ENCODE assay signal across 7 mouse cellular contexts in genomic region chr2:165880501-165881182, GRCm38 (mm10). TPM values are rescaled to one million over a fixed set of nuclear protein-coding genes. Genes with fewer than 3 reads are reported as not detected.
DNase-seq lines count a peak whose midpoint lies in the region; ATAC-seq and TF ChIP-seq lines count a peak whose summit lies in the region.

No protein-coding gene starts in this region.

- H3K4me3 ChIP-seq in cerebellum, adult 2 months (replicated peaks; ENCODE audit: insufficient read depth, low read depth, low read length) = no peak overlapping the region
- no peak overlapping the region for H3K4me3 ChIP-seq in forebrain, postnatal 0 days (ENCODE audit: low read depth, low read length)
- peak overlapping the region; percentile 20 for H3K4me3 ChIP-seq in hindbrain, embryonic 12.5 days
- peak overlapping the region; percentile 19 for H3K4me3 ChIP-seq in limb, embryonic 12.5 days (replicated peaks)
- H3K4me3 ChIP-seq in midbrain, embryonic 14.5 days (replicated peaks; ENCODE audit: low read depth, low read length) = peak overlapping the region; percentile 35

- no peaks in the 10 kb centered on the region for H3K27me3 ChIP-seq in cerebellum, adult 2 months (ENCODE audit: control insufficient read depth, insufficient read depth, low read length)
- no peaks in the 10 kb centered on the region for H3K27me3 ChIP-seq in forebrain, postnatal 0 days (ENCODE audit: insufficient read depth, low read length)
- no peaks in the 10 kb centered on the region for H3K27me3 ChIP-seq in hindbrain, embryonic 12.5 days
- H3K27me3 ChIP-seq in limb, embryonic 12.5 days = no peaks in the 10 kb centered on the region
- no peaks in the 10 kb centered on the region for H3K27me3 ChIP-seq in midbrain, embryonic 14.5 days (ENCODE audit: control insufficient read depth, insufficient read depth, low read length)

- WGBS in cerebellum, adult 2 months = 3% methylated on average over 15 of the region's 15 CpGs
- 6% methylated on average over 15 of the region's 15 CpGs for WGBS in forebrain, postnatal 0 days
- 4% methylated on average over 15 of the region's 15 CpGs for WGBS in hindbrain, embryonic 12.5 days
- 7% methylated on average over 15 of the region's 15 CpGs for WGBS in limb, embryonic 12.5 days
- 4% methylated on average over 15 of the region's 15 CpGs for WGBS in midbrain, embryonic 14.5 days

- no peak for ATAC-seq in forebrain, postnatal 0 days
- ATAC-seq in hindbrain, embryonic 12.5 days (ENCODE audit: low FRiP score) = no peak
- no peak for ATAC-seq in limb, embryonic 12.5 days (ENCODE audit: insufficient number of reproducible peaks, insufficient read depth, low FRiP score, low TSS enrichment, low read depth)
- ATAC-seq in midbrain, embryonic 14.5 days (ENCODE audit: low FRiP score, low TSS enrichment) = no peak

- no peaks in the 10 kb centered on the region for H3K9me3 ChIP-seq in forebrain, postnatal 0 days (ENCODE audit: low read length)
- H3K9me3 ChIP-seq in hindbrain, embryonic 12.5 days (replicated peaks) = no peaks in the 10 kb centered on the region
- no peaks in the 10 kb centered on the region for H3K9me3 ChIP-seq in limb, embryonic 12.5 days
- H3K9me3 ChIP-seq in midbrain, embryonic 14.5 days (ENCODE audit: control insufficient read depth, low read length) = no peaks in the 10 kb centered on the region

- 0 out of 2 replicates have a peak, but pooled peaks have one; percentile 41 for TF ChIP-seq POLR2A in cerebellum, adult 2 months (IDR thresholded peaks at IDR 0.05; ENCODE audit: borderline replicate concordance, insufficient read depth, low read length)

- peak overlapping the region; percentile 67 for H3K9ac ChIP-seq in forebrain, postnatal 0 days
- peak overlapping the region; percentile 60 for H3K9ac ChIP-seq in hindbrain, embryonic 12.5 days
- peak overlapping the region; percentile 60 for H3K9ac ChIP-seq in limb, embryonic 12.5 days (replicated peaks)
- H3K9ac ChIP-seq in midbrain, embryonic 14.5 days (replicated peaks; ENCODE audit: low read length) = peak overlapping the region; percentile 64

- H3K4me1 ChIP-seq in cerebellum, adult 2 months (ENCODE audit: control insufficient read depth, insufficient read depth, low read length) = peaks cover 61% of the 10 kb centered on the region
- H3K4me1 ChIP-seq in forebrain, postnatal 0 days (ENCODE audit: insufficient read depth) = peaks cover 87% of the 10 kb centered on the region
- peaks cover 98% of the 10 kb centered on the region for H3K4me1 ChIP-seq in hindbrain, embryonic 12.5 days
- peaks cover 99% of the 10 kb centered on the region for H3K4me1 ChIP-seq in limb, embryonic 12.5 days (replicated peaks)
- H3K4me1 ChIP-seq in midbrain, embryonic 14.5 days (ENCODE audit: control insufficient read depth, insufficient read depth, low read length) = peaks cover 95% of the 10 kb centered on the region

- TF ChIP-seq CTCF in cerebellum, adult 2 months (IDR thresholded peaks at IDR 0.05; ENCODE audit: borderline replicate concordance, insufficient read depth, low read depth, low read length) = no peak
- TF ChIP-seq CTCF in forebrain, postnatal 0 days (IDR thresholded peaks at IDR 0.05; ENCODE audit: low read depth) = no peak

- peak overlapping the region; percentile 57 for H3K4me2 ChIP-seq in forebrain, postnatal 0 days (ENCODE audit: low read depth)
- peak overlapping the region; percentile 58 for H3K4me2 ChIP-seq in hindbrain, embryonic 12.5 days (replicated peaks)
- peak overlapping the region; percentile 71 for H3K4me2 ChIP-seq in limb, embryonic 12.5 days
- peak overlapping the region; percentile 81 for H3K4me2 ChIP-seq in midbrain, embryonic 14.5 days (ENCODE audit: low read length)

- DNase-seq in adipocyte (ENCODE audit: low spot score) = peak; percentile 53
- peak; percentile 95 to 98 for DNase-seq in cerebellum, adult 2 months
- peak; percentile 62 for DNase-seq in forebrain, postnatal 0 days
- DNase-seq in midbrain, embryonic 14.5 days = peak; percentile 76
- DNase-seq in thymus, postnatal 14 days = no peak

- peak overlapping the region; percentile 99 for H3K27ac ChIP-seq in cerebellum, adult 2 months (ENCODE audit: insufficient read depth, low read length)
- H3K27ac ChIP-seq in forebrain, postnatal 0 days (ENCODE audit: low read depth, low read length) = peak overlapping the region; percentile 100
- H3K27ac ChIP-seq in hindbrain, embryonic 12.5 days = peak overlapping the region; percentile 100
- H3K27ac ChIP-seq in limb, embryonic 12.5 days = peak overlapping the region; percentile 100
- peak overlapping the region; percentile 100 for H3K27ac ChIP-seq in midbrain, embryonic 14.5 days (replicated peaks; ENCODE audit: low read depth, low read length)

- no peaks in the 10 kb centered on the region for H3K36me3 ChIP-seq in forebrain, postnatal 0 days (ENCODE audit: insufficient read depth)
- no peaks in the 10 kb centered on the region for H3K36me3 ChIP-seq in hindbrain, embryonic 12.5 days
- peaks cover 4% of the 10 kb centered on the region; the same call in 1 of the 2 replicates for H3K36me3 ChIP-seq in limb, embryonic 12.5 days
- H3K36me3 ChIP-seq in midbrain, embryonic 14.5 days (ENCODE audit: control insufficient read depth, insufficient read depth, low read length) = 0 out of 2 replicates have a peak, but pooled peaks cover under 1% of the 10 kb centered on the region

RNA-seq across cellular contexts. Expression of gene Zmynd8, which starts 18.2 kb away (rescaled TPM):
- polyA plus RNA-seq in cerebellum, adult 2 months (2012; rRNA removed) = 85.5 and 86.6 TPM in 2 replicates
- total RNA-seq in forebrain, postnatal 0 days (2014; rRNA removed) = 51.4 and 63.5 TPM in 2 replicates
- 37.7 and 45.7 TPM in 2 replicates for polyA plus RNA-seq in forebrain, postnatal 0 days (2015; fragmentation: Nextera tagmentation; extraction: Ambion mirVana)
- 71.8 and 72.1 TPM in 2 replicates for polyA plus RNA-seq in hindbrain, embryonic 12.5 days (2016; fragmentation: Nextera tagmentation; extraction: Ambion mirVana)
- polyA plus RNA-seq in limb, embryonic 12.5 days (2016; fragmentation: Nextera tagmentation; extraction: Ambion mirVana) = 55.3 and 57.0 TPM in 2 replicates
- 64.4 and 67.8 TPM in 2 replicates for polyA plus RNA-seq in midbrain, embryonic 14.5 days (2014; fragmentation: Nextera tagmentation; extraction: Ambion mirVana)

Comparison
In these comparisons a context has a peak if more than half of its experiments do, and no peak if none do; other contexts are left out.
1. H3K4me3 ChIP-seq: peak in hindbrain, embryonic 12.5 days (single experiment), limb, embryonic 12.5 days (single experiment) and midbrain, embryonic 14.5 days (single experiment); none in cerebellum, adult 2 months (single experiment) and forebrain, postnatal 0 days (single experiment).
2. Peak in every context shown above with its lines, with median percentiles within 50 percentile points of each other: H3K27ac ChIP-seq, H3K4me2 ChIP-seq and H3K9ac ChIP-seq.